Comparison of ENCODE assay signal across 15 mouse cellular contexts in genomic region chr8:58805190-58805589, GRCm38 (mm10).
DNase-seq lines count a peak whose midpoint lies in the region; ATAC-seq lines count a peak whose summit lies in the region.
"Had no signal": no experiment of that assay in that cellular context is flagged by ENCODE, and none has a peak within 500 bp of the region (broad histone marks: within the 10 kb centered on the region; RNA-seq: fewer than 3 reads in every experiment).

No protein-coding gene starts in this region.

- no peak overlapping the region for H3K4me2 ChIP-seq in hindbrain, embryonic 14.5 days (replicated peaks)
- no peak overlapping the region for H3K4me2 ChIP-seq in hindbrain, embryonic 12.5 days (replicated peaks)
- H3K4me2 ChIP-seq in kidney, embryonic 15.5 days = no peak overlapping the region
- H3K4me2 ChIP-seq: limb, embryonic 12.5 days had no signal

- DNase-seq in cerebellum, postnatal 14 days = peak; percentile 42 to 56
- DNase-seq in hindbrain, embryonic 14.5 days (ENCODE audit: low spot score) = peak; percentile 38
- DNase-seq in right cerebral cortex, adult 18-20 months = peak; percentile 30
- DNase-seq in right cerebral cortex, postnatal 4 days = no peak
- DNase-seq in skeletal muscle tissue, adult 2 months (ENCODE audit: low read depth, low spot score) = peak; percentile 46
- DNase-seq: adrenal gland, adult 2 months; heart, adult 18-20 months; heart, postnatal 4 days; kidney, adult 9 months; lung, postnatal 10 days had no signal

- no peak overlapping the region for H3K9ac ChIP-seq in hindbrain, embryonic 14.5 days
- H3K9ac ChIP-seq in hindbrain, embryonic 12.5 days = no peak overlapping the region
- no peak overlapping the region for H3K9ac ChIP-seq in kidney, embryonic 15.5 days
- H3K9ac ChIP-seq: limb, embryonic 12.5 days had no signal

- no peak for ATAC-seq in cerebellum, adult (ENCODE audit: insufficient number of reproducible peaks, low FRiP score, low TSS enrichment)
- peak; percentile 62; the same call in 1 of the 2 replicates for ATAC-seq in hindbrain, embryonic 14.5 days (ENCODE audit: low FRiP score)
- no peak for ATAC-seq in hindbrain, embryonic 12.5 days (ENCODE audit: low FRiP score)
- ATAC-seq in kidney, embryonic 15.5 days (replicated peaks; ENCODE audit: low FRiP score) = no peak
- ATAC-seq: Patski had no signal

- H3K9me3 ChIP-seq in hindbrain, embryonic 14.5 days (ENCODE audit: control insufficient read depth, low read length) = no peaks in the 10 kb centered on the region
- H3K9me3 ChIP-seq in hindbrain, embryonic 12.5 days (replicated peaks) = no peaks in the 10 kb centered on the region
- H3K9me3 ChIP-seq in kidney, embryonic 15.5 days (replicated peaks) = no peaks in the 10 kb centered on the region
- H3K9me3 ChIP-seq: limb, embryonic 12.5 days had no signal

- H3K4me3 ChIP-seq in hindbrain, embryonic 14.5 days (replicated peaks; ENCODE audit: low read length) = no peak overlapping the region
- no peak overlapping the region for H3K4me3 ChIP-seq in hindbrain, embryonic 12.5 days
- H3K4me3 ChIP-seq in kidney, embryonic 15.5 days (replicated peaks) = no peak overlapping the region
- H3K4me3 ChIP-seq: limb, embryonic 12.5 days had no signal

- no peaks in the 10 kb centered on the region for H3K27me3 ChIP-seq in hindbrain, embryonic 14.5 days (ENCODE audit: control insufficient read depth, insufficient read depth, low read length)
- no peaks in the 10 kb centered on the region for H3K27me3 ChIP-seq in hindbrain, embryonic 12.5 days
- no peaks in the 10 kb centered on the region for H3K27me3 ChIP-seq in kidney, embryonic 15.5 days
- H3K27me3 ChIP-seq: limb, embryonic 12.5 days; Patski had no signal

- H3K27ac ChIP-seq in hindbrain, embryonic 14.5 days = no peak overlapping the region
- no peak overlapping the region for H3K27ac ChIP-seq in hindbrain, embryonic 12.5 days
- H3K27ac ChIP-seq in kidney, embryonic 15.5 days = no peak overlapping the region
- H3K27ac ChIP-seq: limb, embryonic 12.5 days had no signal

- H3K36me3 ChIP-seq in hindbrain, embryonic 14.5 days (replicated peaks; ENCODE audit: control insufficient read depth, insufficient read depth) = no peaks in the 10 kb centered on the region
- H3K36me3 ChIP-seq in hindbrain, embryonic 12.5 days = no peaks in the 10 kb centered on the region
- H3K36me3 ChIP-seq in kidney, embryonic 15.5 days = no peaks in the 10 kb centered on the region
- H3K36me3 ChIP-seq: limb, embryonic 12.5 days had no signal

- no peaks in the 10 kb centered on the region for H3K4me1 ChIP-seq in hindbrain, embryonic 14.5 days (replicated peaks; ENCODE audit: control insufficient read depth, insufficient read depth, low read length)
- no peaks in the 10 kb centered on the region for H3K4me1 ChIP-seq in hindbrain, embryonic 12.5 days
- no peaks in the 10 kb centered on the region for H3K4me1 ChIP-seq in kidney, embryonic 15.5 days
- H3K4me1 ChIP-seq: limb, embryonic 12.5 days had no signal
